16 mouse cellular contexts compared by ENCODE assay signal in the genomic region with DNA sequence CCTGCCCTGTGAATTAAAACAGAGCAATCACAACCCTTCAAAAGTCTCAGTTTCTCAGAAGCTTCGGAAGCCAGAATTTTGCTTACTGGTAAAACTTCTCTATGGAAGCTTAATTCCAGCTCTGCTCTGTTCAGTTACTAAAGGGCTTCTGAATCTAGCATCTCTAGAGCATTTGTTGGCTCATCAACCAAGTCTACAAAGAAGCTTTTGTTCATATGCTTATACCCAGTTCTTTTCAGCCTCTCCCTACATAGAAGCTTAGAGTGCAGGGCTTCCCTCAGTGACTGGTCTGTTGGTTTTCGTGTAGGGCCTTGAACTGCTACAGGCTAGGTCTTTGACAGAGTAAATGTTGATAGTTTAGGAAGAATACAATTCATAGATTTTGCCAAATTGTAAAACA.
"Had no signal": no experiment of that assay in that cellular context is flagged by ENCODE, and none has a peak within 500 bp of the region (broad histone marks: within the 10 kb centered on the region; RNA-seq: fewer than 3 reads in every experiment).

No protein-coding gene starts in this region.

- ATAC-seq: liver, postnatal 0 days had no signal

- H3K9ac ChIP-seq: limb, embryonic 12.5 days; liver, embryonic 13.5 days; liver, postnatal 0 days; lung, embryonic 15.5 days; neural tube, embryonic 12.5 days had no signal

- DNase-seq: kidney, adult 9 months; kidney, postnatal 36 days; layer of hippocampus, adult 9-11 months; layer of hippocampus, postnatal 36 days; liver; liver, embryonic 13.5 days; liver, postnatal 0 days; lung, postnatal 14 days; thymus, adult 18-20 months; thymus, postnatal 25 days had no signal

- H3K4me2 ChIP-seq: limb, embryonic 12.5 days; liver, embryonic 13.5 days; lung, embryonic 15.5 days; neural tube, embryonic 12.5 days had no signal

- H3K9me3 ChIP-seq: limb, embryonic 12.5 days; liver, embryonic 13.5 days; lung, embryonic 15.5 days; neural tube, embryonic 12.5 days had no signal

- H3K27me3 ChIP-seq: limb, embryonic 12.5 days; liver, embryonic 13.5 days; lung, embryonic 15.5 days; megakaryocyte, embryonic 14.5 days; neural tube, embryonic 12.5 days had no signal

- H3K4me3 ChIP-seq: limb, embryonic 12.5 days; liver, embryonic 13.5 days; lung, embryonic 15.5 days; megakaryocyte, embryonic 14.5 days; neural tube, embryonic 12.5 days had no signal

- H3K4me1 ChIP-seq: limb, embryonic 12.5 days; megakaryocyte, embryonic 14.5 days had no signal

- H3K27ac ChIP-seq: kidney, postnatal 0 days; limb, embryonic 12.5 days; liver, embryonic 13.5 days; lung, embryonic 15.5 days; macrophage; neural tube, embryonic 12.5 days had no signal

- H3K36me3 ChIP-seq: limb, embryonic 12.5 days; liver, embryonic 13.5 days; lung, embryonic 15.5 days; neural tube, embryonic 12.5 days had no signal
